Mouse (Mus musculus) bone marrow, adult 2 months (tissue): ENCODE measurements around the gene Mplkip.

ENCODE experiments used
- CTCF ChIP-seq: fragments of 200-500 bp; IDR thresholded peaks from 2 replicates; pipeline ENCODE4 v1.5.1; 2011; ENCODE audit warnings: low read length, control low read depth; ENCODE audit not compliant: control insufficient read depth, insufficient read depth
- POLR2A ChIP-seq: fragments of 200-500 bp; IDR thresholded peaks from 2 replicates; pipeline ENCODE4 v1.6.1; 2011; ENCODE audit warnings: low read depth, mild to moderate bottlenecking, control low read depth, low read length, borderline replicate concordance; ENCODE audit not compliant: control insufficient read depth

- TF ChIP-seq CTCF, result no peak
- no peak for TF ChIP-seq POLR2A
Measured at GRCm38 (mm10) chr13:17690686-17691085, 4.3 kb upstream of the Mplkip start.
